Mouse (Mus musculus): ENCODE data around the gene Hbb-bh2. TPM values are rescaled to one million over a fixed set of nuclear protein-coding genes. Genes with fewer than 3 reads are reported as not detected.
"Not testable (repeated sequence)": the region's sequence is repeated elsewhere in the genome, so short reads cannot be mapped to it uniquely, and the experiment has no call there.

The Hbb-bh2 gene
- total and polyA plus RNA-seq, 2 experiments from 2014 or later, result not detected

- ATAC-seq, result no peak
- Histone ChIP-seq H3K4me2 (ENCODE audit: low read depth, low read length) (no peak overlapping the region), H3K9me3 (ENCODE audit: low read length) (no peaks in the 10 kb centered on the region), H3K9ac (replicated peaks; ENCODE audit: low read length) (no peak overlapping the region), H3K4me3 (ENCODE audit: low read length) (no peak overlapping the region), H3K36me3 (ENCODE audit: insufficient read depth, low read length) (no peaks in the 10 kb centered on the region), H3K27me3 (ENCODE audit: insufficient read depth, low read length) (no peaks in the 10 kb centered on the region), H3K27ac (no peak overlapping the region), H3K4me1 (ENCODE audit: insufficient read depth, low read length) (no peaks in the 10 kb centered on the region)
- DNase-seq (ENCODE audit: low spot score), result no peak
- no peak for TF ChIP-seq CTCF (IDR thresholded peaks at IDR 0.05; ENCODE audit: low read depth)
- WGBS, result 65% methylated on average over 1 of the region's 1 CpGs
These were observed 28.1 kb downstream of the Hbb-bh2 start for GRCm38 (mm10) chr7:103812174-103812573.

- no peak overlapping the region for H3K4me3 ChIP-seq (ENCODE audit: low read length)
- no peaks in the 10 kb centered on the region for H3K4me1 ChIP-seq (ENCODE audit: insufficient read depth, low read length)
- no peak overlapping the region for H3K4me2 ChIP-seq (ENCODE audit: low read depth, low read length)
- DNase-seq (ENCODE audit: low spot score) (no peak), ATAC-seq (no peak)
- H3K36me3 ChIP-seq (ENCODE audit: insufficient read depth, low read length), result no peaks in the 10 kb centered on the region
- no peak for TF ChIP-seq CTCF (IDR thresholded peaks at IDR 0.05; ENCODE audit: low read depth)
- no peaks in the 10 kb centered on the region for H3K9me3 ChIP-seq (ENCODE audit: low read length)
- 89% methylated on average over 1 of the region's 1 CpGs for WGBS
- no peaks in the 10 kb centered on the region for H3K27me3 ChIP-seq (ENCODE audit: insufficient read depth, low read length)
- H3K27ac ChIP-seq, result no peak overlapping the region
- H3K9ac ChIP-seq (replicated peaks; ENCODE audit: low read length), result no peak overlapping the region
These were observed 29.0 kb downstream of the Hbb-bh2 start for GRCm38 (mm10) chr7:103811223-103811845.

GRCm38 (mm10) chr7:103810746-103811145 lies 29.6 kb downstream of the Hbb-bh2 start:
- no peaks in the 10 kb centered on the region for H3K36me3 ChIP-seq (ENCODE audit: insufficient read depth, low read length)
- no peaks in the 10 kb centered on the region for H3K4me1 ChIP-seq (ENCODE audit: insufficient read depth, low read length)
- no peaks in the 10 kb centered on the region for H3K9me3 ChIP-seq (ENCODE audit: low read length)
- H3K27ac ChIP-seq, result no peak overlapping the region
- H3K27me3 ChIP-seq (ENCODE audit: insufficient read depth, low read length), result no peaks in the 10 kb centered on the region
- H3K4me2 ChIP-seq (ENCODE audit: low read depth, low read length), result no peak overlapping the region
- 91% methylated on average over 3 of the region's 3 CpGs for WGBS
- ATAC-seq, result no peak
- TF ChIP-seq CTCF (IDR thresholded peaks at IDR 0.05; ENCODE audit: low read depth), result no peak
- H3K4me3 ChIP-seq (ENCODE audit: low read length), result no peak overlapping the region
- no peak overlapping the region for H3K9ac ChIP-seq (replicated peaks; ENCODE audit: low read length)
- no peak for DNase-seq (ENCODE audit: low spot score)

- Histone ChIP-seq H3K9ac (replicated peaks; ENCODE audit: low read length) (no peak overlapping the region), H3K36me3 (ENCODE audit: insufficient read depth, low read length) (no peaks in the 10 kb centered on the region), H3K27me3 (ENCODE audit: insufficient read depth, low read length) (no peaks in the 10 kb centered on the region), H3K4me2 (ENCODE audit: low read depth, low read length) (no peak overlapping the region), H3K27ac (no peak overlapping the region), H3K4me1 (ENCODE audit: insufficient read depth, low read length) (no peaks in the 10 kb centered on the region), H3K4me3 (ENCODE audit: low read length) (no peak overlapping the region), H3K9me3 (ENCODE audit: low read length) (no peaks in the 10 kb centered on the region)
- 91% methylated on average over 1 of the region's 1 CpGs for WGBS
- no peak for ATAC-seq
- TF ChIP-seq CTCF (IDR thresholded peaks at IDR 0.05; ENCODE audit: low read depth), result no peak
- DNase-seq (ENCODE audit: low spot score), result no peak
These were observed 30.0 kb downstream of the Hbb-bh2 start for GRCm38 (mm10) chr7:103810296-103810695.

- no peaks in the 10 kb centered on the region for H3K9me3 ChIP-seq (ENCODE audit: low read length)
- ATAC-seq, result no peak
These were observed 30.5 kb downstream of the Hbb-bh2 start for GRCm38 (mm10) chr7:103809801-103810155.

GRCm38 (mm10) chr7:103808971-103809800 lies 31.1 kb downstream of the Hbb-bh2 start:
- no peak overlapping the region for H3K9ac ChIP-seq (replicated peaks; ENCODE audit: low read length)
- H3K27me3 ChIP-seq (ENCODE audit: insufficient read depth, low read length), result no peaks in the 10 kb centered on the region
- no peak overlapping the region for H3K27ac ChIP-seq
- ATAC-seq, result no peak
- no peaks in the 10 kb centered on the region for H3K36me3 ChIP-seq (ENCODE audit: insufficient read depth, low read length)
- no peak overlapping the region for H3K4me2 ChIP-seq (ENCODE audit: low read depth, low read length)
- H3K9me3 ChIP-seq (ENCODE audit: low read length), result no peaks in the 10 kb centered on the region
- no peak overlapping the region for H3K4me3 ChIP-seq (ENCODE audit: low read length)
- no peak for DNase-seq (ENCODE audit: low spot score)
- WGBS, result 71% methylated on average over 5 of the region's 5 CpGs
- no peak for TF ChIP-seq CTCF (IDR thresholded peaks at IDR 0.05; ENCODE audit: low read depth)
- H3K4me1 ChIP-seq (ENCODE audit: insufficient read depth, low read length), result no peaks in the 10 kb centered on the region

More at GRCm38 (mm10) chr7:103809801-103810155, 30.5 kb downstream of the Hbb-bh2 start:
- Histone ChIP-seq H3K36me3 (ENCODE audit: insufficient read depth, low read length) (no peaks in the 10 kb centered on the region), H3K4me3 (ENCODE audit: low read length) (no peak overlapping the region), H3K9ac (replicated peaks; ENCODE audit: low read length) (no peak overlapping the region), H3K4me1 (ENCODE audit: insufficient read depth, low read length) (no peaks in the 10 kb centered on the region), H3K27me3 (ENCODE audit: insufficient read depth, low read length) (no peaks in the 10 kb centered on the region), H3K27ac (no peak overlapping the region), H3K4me2 (ENCODE audit: low read depth, low read length) (no peak overlapping the region)
- no peak for DNase-seq (ENCODE audit: low spot score)
- TF ChIP-seq CTCF (IDR thresholded peaks at IDR 0.05; ENCODE audit: low read depth), result no peak
- WGBS, result 73% methylated on average over 1 of the region's 1 CpGs

GRCm38 (mm10) chr7:103808120-103808519 lies 32.2 kb downstream of the Hbb-bh2 start:
- DNase-seq (ENCODE audit: low spot score); H3K27me3 ChIP-seq (ENCODE audit: insufficient read depth, low read length); H3K4me1 ChIP-seq (ENCODE audit: insufficient read depth, low read length); H3K9ac ChIP-seq (replicated peaks; ENCODE audit: low read length); H3K4me2 ChIP-seq (ENCODE audit: low read depth, low read length); H3K36me3 ChIP-seq (ENCODE audit: insufficient read depth, low read length); H3K9me3 ChIP-seq (ENCODE audit: low read length); H3K27ac ChIP-seq; H3K4me3 ChIP-seq (ENCODE audit: low read length); ATAC-seq: not testable (repeated sequence)
- WGBS, result 72% methylated on average over 2 of the region's 2 CpGs

Measured in hindbrain, postnatal 0 days (tissue).